Mouse (Mus musculus): ENCODE data around the gene Rapgefl1. TPM values are rescaled to one million over a fixed set of nuclear protein-coding genes. Genes with fewer than 3 reads are reported as not detected.

Rapgefl1 gene
- polyA plus RNA-seq, 1 experiment = 3.5 TPM

DNA sequence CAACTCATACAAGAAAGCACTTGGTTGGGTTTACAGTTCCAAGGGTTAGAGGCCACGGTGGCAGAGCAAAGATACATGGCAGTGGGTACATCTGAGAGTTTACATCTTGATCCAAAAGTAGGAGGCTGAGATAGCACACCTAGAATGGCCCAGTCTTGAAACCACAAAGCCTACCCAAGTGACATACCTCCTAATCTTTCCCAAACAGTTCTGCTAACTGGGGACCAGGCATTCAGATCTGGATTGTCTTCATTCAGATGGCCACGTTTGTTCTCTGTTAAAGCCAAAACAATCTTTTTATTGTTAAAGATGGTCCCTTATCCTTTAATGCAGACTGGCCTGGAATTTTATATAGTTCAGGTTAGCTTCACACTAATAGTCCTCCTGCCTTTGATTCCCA is 8.7 kb upstream of the Rapgefl1 start:
- Histone ChIP-seq H3K36me3 (ENCODE audit: control insufficient read depth, insufficient read depth) (peaks cover 67% of the 10 kb centered on the region), H3K4me3 (no peak overlapping the region), H3K27me3 (ENCODE audit: control insufficient read depth, insufficient read depth, insufficient read length) (no peaks in the 10 kb centered on the region), H3ac (ENCODE audit: control insufficient read depth, insufficient read length) (no peak overlapping the region), H3K79me2 (ENCODE audit: control insufficient read depth, insufficient read depth) (peaks cover 31% of the 10 kb centered on the region), H3K4me2 (ENCODE audit: low read depth) (no peak overlapping the region)
- TF ChIP-seq SRF (IDR thresholded peaks at IDR 0.05; ENCODE audit: control insufficient read depth, insufficient read length, low read depth) (no peak), TCF12 (IDR thresholded peaks at IDR 0.05; ENCODE audit: insufficient read depth, poor library complexity, severe bottlenecking) (no peak), POLR2AphosphoS2 (IDR thresholded peaks at IDR 0.05; ENCODE audit: insufficient read length, low read depth) (no peak), USF1 (IDR thresholded peaks at IDR 0.05; ENCODE audit: low read depth) (no peak), MYOD1 (IDR thresholded peaks at IDR 0.05; ENCODE audit: control insufficient read depth in 1 of 3, insufficient read length in 2 of 3, low read depth in 2 of 3) (no peak), POLR2A (IDR thresholded peaks at IDR 0.05; ENCODE audit: insufficient read length, low read depth) (no peak), MAX (IDR thresholded peaks at IDR 0.05; ENCODE audit: low read depth) (no peak), REST (IDR thresholded peaks at IDR 0.05; ENCODE audit: insufficient read depth, insufficient read length) (no peak), CEBPB (IDR thresholded peaks at IDR 0.05; ENCODE audit: insufficient read depth, poor library complexity, severe bottlenecking) (no peak), TCF3 (IDR thresholded peaks at IDR 0.05; ENCODE audit: insufficient read length, low read depth) (no peak), MYOG (IDR thresholded peaks at IDR 0.05; ENCODE audit: control insufficient read depth in 1 of 3, insufficient read depth in 1 of 3, insufficient read length in 2 of 3, low read depth in 2 of 3) (no peak), E2F4 (IDR thresholded peaks at IDR 0.05; ENCODE audit: insufficient read depth) (no peak)

- H3K27me3 ChIP-seq (ENCODE audit: control insufficient read depth, insufficient read depth, insufficient read length) = no peaks in the 10 kb centered on the region
- no peak overlapping the region for H3K4me3 ChIP-seq
- H3K4me2 ChIP-seq (ENCODE audit: low read depth) = no peak overlapping the region
- no peak overlapping the region for H3ac ChIP-seq (ENCODE audit: control insufficient read depth, insufficient read length)
- peaks cover 23% of the 10 kb centered on the region for H3K79me2 ChIP-seq (ENCODE audit: control insufficient read depth, insufficient read depth)
- no peak for TF ChIP-seq POLR2AphosphoS2 (IDR thresholded peaks at IDR 0.05; ENCODE audit: insufficient read length, low read depth)
- TF ChIP-seq SRF (IDR thresholded peaks at IDR 0.05; ENCODE audit: control insufficient read depth, insufficient read length, low read depth) = no peak
- TF ChIP-seq MYOD1 (IDR thresholded peaks at IDR 0.05; ENCODE audit: control insufficient read depth in 1 of 3, insufficient read length in 2 of 3, low read depth in 2 of 3) = no peak
- no peak for TF ChIP-seq TCF12 (IDR thresholded peaks at IDR 0.05; ENCODE audit: insufficient read depth, poor library complexity, severe bottlenecking)
- no peak for TF ChIP-seq USF1 (IDR thresholded peaks at IDR 0.05; ENCODE audit: low read depth)
- TF ChIP-seq CEBPB (IDR thresholded peaks at IDR 0.05; ENCODE audit: insufficient read depth, poor library complexity, severe bottlenecking) = no peak
- no peak for TF ChIP-seq MAX (IDR thresholded peaks at IDR 0.05; ENCODE audit: low read depth)
- no peak for TF ChIP-seq REST (IDR thresholded peaks at IDR 0.05; ENCODE audit: insufficient read depth, insufficient read length)
- no peak for TF ChIP-seq POLR2A (IDR thresholded peaks at IDR 0.05; ENCODE audit: insufficient read length, low read depth)
- no peak for TF ChIP-seq MYOG (IDR thresholded peaks at IDR 0.05; ENCODE audit: control insufficient read depth in 1 of 3, insufficient read depth in 1 of 3, insufficient read length in 2 of 3, low read depth in 2 of 3)
- peaks cover 67% of the 10 kb centered on the region for H3K36me3 ChIP-seq (ENCODE audit: control insufficient read depth, insufficient read depth)
These were observed 7.4 kb upstream of the Rapgefl1 start for GRCm38 (mm10) chr11:98829091-98829775.

DNA sequence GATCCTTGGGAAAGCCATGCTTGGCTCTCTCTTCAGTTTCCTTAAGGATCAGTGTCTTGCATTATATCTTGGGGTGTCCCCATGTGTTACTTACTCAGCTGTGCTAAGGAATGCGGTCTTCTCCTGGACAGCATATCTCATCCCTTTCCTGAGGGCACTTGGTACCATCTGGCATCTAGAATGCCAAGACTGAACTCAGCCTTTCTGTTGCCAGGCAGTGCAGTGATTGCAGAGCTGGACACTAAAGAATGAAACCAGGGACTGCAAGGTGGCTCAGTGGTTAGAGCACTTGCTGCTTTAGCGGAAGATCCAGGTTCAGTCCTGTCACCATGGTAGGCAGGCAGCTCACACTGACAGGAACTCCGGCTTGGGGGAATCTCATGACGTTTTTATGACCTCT is 6.7 kb upstream of the Rapgefl1 start:
- H3K4me2 ChIP-seq (ENCODE audit: low read depth) = no peak overlapping the region
- no peak overlapping the region for H3ac ChIP-seq (ENCODE audit: control insufficient read depth, insufficient read length)

GRCm38 (mm10) chr11:98835296-98835695 is 1.3 kb upstream of the Rapgefl1 start:
- Histone ChIP-seq H3K79me2 (ENCODE audit: control insufficient read depth, insufficient read depth) (no peaks in the 10 kb centered on the region), H3K4me3 (no peak overlapping the region), H3K4me2 (ENCODE audit: low read depth) (no peak overlapping the region), H3K27me3 (ENCODE audit: control insufficient read depth, insufficient read depth, insufficient read length) (no peaks in the 10 kb centered on the region), H3ac (ENCODE audit: control insufficient read depth, insufficient read length) (no peak overlapping the region), H3K36me3 (ENCODE audit: control insufficient read depth, insufficient read depth) (peaks cover 22% of the 10 kb centered on the region)
- TF ChIP-seq MAX (IDR thresholded peaks at IDR 0.05; ENCODE audit: low read depth) (no peak), USF1 (IDR thresholded peaks at IDR 0.05; ENCODE audit: low read depth) (no peak), E2F4 (IDR thresholded peaks at IDR 0.05; ENCODE audit: insufficient read depth) (no peak), MYOD1 (IDR thresholded peaks at IDR 0.05; ENCODE audit: control insufficient read depth in 1 of 3, insufficient read length in 2 of 3, low read depth in 2 of 3) (no peak), POLR2AphosphoS2 (IDR thresholded peaks at IDR 0.05; ENCODE audit: insufficient read length, low read depth) (no peak), POLR2A (IDR thresholded peaks at IDR 0.05; ENCODE audit: insufficient read length, low read depth) (no peak), TCF3 (IDR thresholded peaks at IDR 0.05; ENCODE audit: insufficient read length, low read depth) (no peak), MYOG (IDR thresholded peaks at IDR 0.05; ENCODE audit: control insufficient read depth in 1 of 3, insufficient read depth in 1 of 3, insufficient read length in 2 of 3, low read depth in 2 of 3) (no peak), REST (IDR thresholded peaks at IDR 0.05; ENCODE audit: insufficient read depth, insufficient read length) (no peak), CEBPB (IDR thresholded peaks at IDR 0.05; ENCODE audit: insufficient read depth, poor library complexity, severe bottlenecking) (no peak), SRF (IDR thresholded peaks at IDR 0.05; ENCODE audit: control insufficient read depth, insufficient read length, low read depth) (no peak), TCF12 (IDR thresholded peaks at IDR 0.05; ENCODE audit: insufficient read depth, poor library complexity, severe bottlenecking) (no peak)

More for the DNA sequence above, 6.7 kb upstream of the Rapgefl1 start:
- no peak overlapping the region for H3K4me3 ChIP-seq
- H3K36me3 ChIP-seq (ENCODE audit: control insufficient read depth, insufficient read depth) = peaks cover 61% of the 10 kb centered on the region
- no peaks in the 10 kb centered on the region for H3K27me3 ChIP-seq (ENCODE audit: control insufficient read depth, insufficient read depth, insufficient read length)
- TF ChIP-seq TCF12 (IDR thresholded peaks at IDR 0.05; ENCODE audit: insufficient read depth, poor library complexity, severe bottlenecking) (no peak), SRF (IDR thresholded peaks at IDR 0.05; ENCODE audit: control insufficient read depth, insufficient read length, low read depth) (no peak), MYOG (IDR thresholded peaks at IDR 0.05; ENCODE audit: control insufficient read depth in 1 of 3, insufficient read depth in 1 of 3, insufficient read length in 2 of 3, low read depth in 2 of 3) (no peak), POLR2AphosphoS2 (IDR thresholded peaks at IDR 0.05; ENCODE audit: insufficient read length, low read depth) (no peak), TCF3 (IDR thresholded peaks at IDR 0.05; ENCODE audit: insufficient read length, low read depth) (no peak), E2F4 (IDR thresholded peaks at IDR 0.05; ENCODE audit: insufficient read depth) (no peak), MAX (IDR thresholded peaks at IDR 0.05; ENCODE audit: low read depth) (no peak), REST (IDR thresholded peaks at IDR 0.05; ENCODE audit: insufficient read depth, insufficient read length) (no peak), CEBPB (IDR thresholded peaks at IDR 0.05; ENCODE audit: insufficient read depth, poor library complexity, severe bottlenecking) (no peak), MYOD1 (IDR thresholded peaks at IDR 0.05; ENCODE audit: control insufficient read depth in 1 of 3, insufficient read length in 2 of 3, low read depth in 2 of 3) (no peak), POLR2A (IDR thresholded peaks at IDR 0.05; ENCODE audit: insufficient read length, low read depth) (no peak), USF1 (IDR thresholded peaks at IDR 0.05; ENCODE audit: low read depth) (no peak)
- peaks cover 17% of the 10 kb centered on the region for H3K79me2 ChIP-seq (ENCODE audit: control insufficient read depth, insufficient read depth)
